Mouse (Mus musculus) cerebellum, adult (tissue): ENCODE measurements around the gene Myo1c.

Source experiments
- ATAC-seq: cut with Nextera tagmentation; 2 replicates; pipeline ENCODE4 v1.9.2; 2017; ENCODE audit warnings: mild to moderate bottlenecking, moderate library complexity, mixed read lengths; ENCODE audit not compliant: insufficient number of reproducible peaks, low FRiP score, low TSS enrichment

The Myo1c gene

DNA sequence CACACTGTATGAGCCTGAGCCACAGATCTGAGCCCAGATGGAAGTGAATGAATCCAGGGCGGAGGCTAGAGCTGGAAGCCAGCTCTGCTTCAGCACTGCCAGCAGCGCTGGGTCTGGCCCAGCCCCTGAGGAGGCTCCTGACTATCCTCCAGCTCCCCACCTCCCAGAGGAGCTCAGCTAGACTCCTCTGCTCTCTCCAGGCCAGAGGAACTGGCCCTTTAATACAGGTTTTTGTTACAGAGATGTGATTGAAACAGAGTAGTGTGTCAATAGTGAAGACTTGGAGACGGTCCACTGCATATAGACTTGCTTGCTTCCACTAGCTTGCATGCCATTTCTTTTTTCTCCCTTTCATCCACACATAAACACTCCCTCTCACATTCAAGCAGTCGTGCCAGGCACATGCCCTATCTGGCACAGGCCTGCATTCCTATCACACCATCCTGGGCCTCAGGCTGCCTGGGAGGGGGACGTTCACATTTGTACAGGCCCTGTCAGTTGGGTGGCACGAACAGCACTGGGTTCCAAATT lies 2.6 kb upstream of the Myo1c start:
- peak; percentile 31; the same call in 1 of the 2 replicates for ATAC-seq

DNA sequence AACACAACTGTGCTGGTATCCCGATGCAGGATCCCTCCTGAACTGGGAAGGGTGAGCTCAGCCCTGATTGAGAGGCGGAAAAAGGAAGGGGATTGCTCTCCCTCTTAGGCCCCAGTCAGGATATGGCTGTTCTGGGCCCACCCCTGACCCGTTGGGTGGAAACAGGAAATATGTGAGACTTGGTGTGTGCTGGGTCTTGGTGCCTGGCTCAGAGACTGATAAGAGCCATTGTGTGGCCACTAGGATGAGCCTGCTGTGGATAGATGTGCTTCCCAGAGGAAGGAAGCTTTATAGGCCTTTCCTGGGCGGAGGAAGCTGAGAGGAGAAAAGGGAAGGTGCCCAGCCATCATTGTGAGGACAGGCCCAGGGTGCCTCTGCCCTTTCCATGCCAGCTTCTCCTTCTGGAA lies 1.1 kb upstream of the Myo1c start:
- ATAC-seq: no peak

DNA sequence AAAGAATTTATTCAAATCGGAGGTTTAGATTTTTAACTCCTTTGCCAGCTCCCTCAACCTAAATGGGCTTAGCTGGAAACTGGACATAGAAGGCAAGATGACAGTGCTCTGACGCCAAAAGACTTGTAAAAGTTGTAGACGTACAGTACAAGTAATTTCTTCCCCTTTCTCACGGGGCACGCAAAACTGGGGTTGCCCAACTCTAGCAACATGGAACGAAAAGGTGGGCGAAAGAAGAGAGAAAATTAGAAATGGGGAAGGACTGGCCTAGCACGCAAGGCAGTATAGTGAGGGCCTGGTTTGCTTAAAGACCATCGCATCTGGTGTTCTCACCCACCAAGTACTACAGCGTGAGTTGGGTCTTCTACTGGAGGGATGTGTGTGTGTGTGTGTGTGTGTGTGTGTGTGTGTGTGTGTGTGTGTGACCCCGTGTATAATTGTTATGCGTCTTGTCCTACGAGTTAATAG lies 688 bp downstream of the Myo1c start:
- no peak for ATAC-seq

DNA sequence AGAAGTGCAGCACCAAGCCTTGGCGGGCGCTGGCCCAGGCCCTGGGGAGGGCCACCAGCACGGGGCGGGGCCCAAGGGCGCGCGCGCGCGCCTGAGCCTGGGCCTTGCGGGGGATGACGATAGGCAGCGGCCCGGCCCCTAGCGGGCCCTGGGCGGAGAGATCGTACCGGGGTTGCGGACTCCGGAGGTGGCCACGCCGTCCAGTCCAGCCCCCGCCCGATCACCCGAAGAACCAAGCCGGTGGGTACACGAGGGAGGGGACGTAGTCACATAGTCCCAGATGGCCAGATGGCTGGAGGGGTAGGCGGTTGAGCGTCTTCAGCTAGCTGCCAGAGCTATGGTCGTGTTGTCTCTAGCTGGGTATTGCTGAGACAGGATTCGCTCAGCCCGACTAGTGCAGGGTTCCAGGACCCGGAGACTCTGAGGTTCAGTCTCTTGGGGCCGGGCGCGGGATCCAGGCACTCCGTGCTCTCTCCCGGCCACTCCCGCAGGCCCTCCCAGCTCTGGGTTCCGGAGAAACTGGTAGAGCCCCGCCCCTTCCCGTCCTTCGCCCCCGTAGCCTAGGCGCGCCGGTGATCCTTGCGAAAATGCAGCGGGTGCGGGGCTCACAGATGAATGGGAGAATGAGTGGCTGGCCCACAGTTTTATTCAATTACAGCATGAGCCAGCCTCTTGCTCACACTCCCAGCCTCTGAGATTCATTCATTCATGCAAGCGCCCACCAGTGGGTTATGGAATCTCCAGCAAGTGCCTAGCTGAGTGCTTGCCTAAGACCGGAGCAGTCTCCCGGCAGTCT lies 1.3 kb downstream of the Myo1c start:
- peak; percentile 47; the same call in 1 of the 2 replicates for ATAC-seq

DNA sequence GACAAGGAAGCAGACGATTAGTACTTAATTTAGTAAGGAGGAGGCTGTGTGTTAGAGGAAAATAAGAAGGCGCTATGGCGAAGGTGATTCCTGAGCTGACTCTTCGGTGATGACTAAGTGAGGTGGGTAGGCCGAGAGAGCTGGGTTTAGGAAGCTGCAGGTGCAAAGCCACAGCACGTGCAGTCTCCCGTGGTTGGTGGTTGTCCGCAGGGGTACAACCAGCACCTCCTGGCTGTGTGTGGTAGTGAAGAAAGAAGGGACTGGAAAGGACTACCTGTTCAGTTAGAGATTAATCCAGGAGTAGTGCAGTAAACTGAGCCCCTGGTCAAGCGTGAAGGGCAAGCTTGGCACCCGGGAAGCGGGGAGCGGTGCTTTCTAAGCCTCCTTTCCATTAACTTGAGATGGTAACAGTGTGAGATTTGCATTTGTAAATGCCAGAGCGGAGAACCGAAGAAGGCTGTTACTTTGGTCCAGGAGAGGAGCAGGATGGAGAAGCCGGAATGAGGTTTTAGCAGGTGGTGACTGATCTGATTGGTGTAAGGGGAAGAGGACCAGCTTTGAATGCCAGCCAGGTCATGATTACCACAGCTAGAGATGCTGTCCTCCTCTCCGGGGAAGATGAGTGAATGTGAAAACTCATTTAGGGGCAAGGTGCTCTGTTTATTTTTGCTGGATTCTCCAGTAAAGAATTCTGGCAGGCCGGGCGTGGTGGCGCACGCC lies 2.1 kb downstream of the Myo1c start:
- ATAC-seq: no peak

DNA sequence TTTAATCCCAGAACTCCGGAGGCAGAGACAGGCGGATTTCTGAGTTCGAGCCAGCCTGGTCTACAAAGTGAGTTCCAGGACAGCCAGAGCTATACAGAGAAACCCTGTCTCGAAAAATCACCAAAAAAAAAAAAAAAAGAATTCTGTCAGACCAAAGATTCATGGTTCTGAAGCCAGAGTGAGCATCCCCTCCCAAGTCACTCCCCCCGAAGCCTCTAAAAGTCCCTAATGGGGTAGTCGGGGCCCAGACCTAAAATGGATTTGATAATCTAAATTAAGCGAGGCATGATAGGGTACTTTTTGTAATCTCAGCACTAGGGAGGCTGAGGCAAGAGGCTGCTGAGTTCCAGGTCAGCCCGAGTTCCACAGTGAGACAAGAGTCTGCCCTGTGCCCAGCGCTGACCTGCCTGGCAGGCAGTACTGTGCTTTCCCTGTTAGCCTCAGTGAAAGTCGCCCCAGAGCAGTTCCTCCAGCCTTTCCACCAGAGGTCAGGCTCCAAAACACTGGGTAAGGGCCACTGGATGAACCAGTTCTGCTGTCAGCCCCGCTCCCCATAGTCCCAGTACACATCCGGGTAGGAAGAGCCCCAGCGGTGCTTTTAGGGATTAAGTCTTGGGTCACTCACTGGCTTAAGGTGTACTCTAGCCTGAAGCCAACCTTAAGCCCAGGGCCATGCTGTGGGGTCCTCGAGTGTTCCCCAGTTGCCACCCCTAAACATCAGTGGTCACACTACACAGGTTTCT lies 2.8 kb downstream of the Myo1c start:
- ATAC-seq: no peak

DNA sequence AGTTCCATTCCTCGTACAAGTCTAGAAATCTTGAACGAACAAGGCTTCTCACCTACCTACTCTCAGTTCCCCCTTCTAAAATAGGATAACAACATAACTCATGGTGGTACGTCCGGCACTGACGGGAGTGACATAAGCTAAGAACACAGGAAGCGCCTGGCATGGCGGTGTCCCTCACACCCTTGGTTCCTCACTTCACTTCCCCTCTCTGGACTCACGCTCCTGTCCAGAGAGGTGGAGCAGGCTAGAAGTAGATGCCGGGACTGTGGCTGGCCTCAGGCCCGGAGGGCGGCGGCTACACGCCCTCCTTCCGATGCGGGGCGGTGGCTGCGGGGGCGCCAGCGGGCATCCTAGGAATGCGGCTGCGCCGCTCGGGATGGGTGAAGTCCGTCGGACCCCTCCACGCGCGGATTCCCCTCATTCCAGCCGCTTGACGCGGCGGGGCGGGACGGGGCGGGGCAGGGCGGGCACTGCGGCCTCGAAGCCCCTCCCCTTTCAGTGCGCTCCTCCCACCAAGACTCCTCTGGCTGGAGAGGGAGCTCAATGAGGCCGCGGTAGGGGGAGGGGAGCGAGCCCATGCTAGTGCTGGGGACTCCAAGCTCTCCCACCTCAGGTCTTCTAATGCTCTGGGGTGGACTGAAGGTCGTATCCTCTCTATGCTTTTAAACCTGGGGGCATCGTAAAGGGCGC lies 3.6 kb downstream of the Myo1c start:
- 0 out of 2 replicates have a peak, but pooled peaks have one; percentile 24 for ATAC-seq

DNA sequence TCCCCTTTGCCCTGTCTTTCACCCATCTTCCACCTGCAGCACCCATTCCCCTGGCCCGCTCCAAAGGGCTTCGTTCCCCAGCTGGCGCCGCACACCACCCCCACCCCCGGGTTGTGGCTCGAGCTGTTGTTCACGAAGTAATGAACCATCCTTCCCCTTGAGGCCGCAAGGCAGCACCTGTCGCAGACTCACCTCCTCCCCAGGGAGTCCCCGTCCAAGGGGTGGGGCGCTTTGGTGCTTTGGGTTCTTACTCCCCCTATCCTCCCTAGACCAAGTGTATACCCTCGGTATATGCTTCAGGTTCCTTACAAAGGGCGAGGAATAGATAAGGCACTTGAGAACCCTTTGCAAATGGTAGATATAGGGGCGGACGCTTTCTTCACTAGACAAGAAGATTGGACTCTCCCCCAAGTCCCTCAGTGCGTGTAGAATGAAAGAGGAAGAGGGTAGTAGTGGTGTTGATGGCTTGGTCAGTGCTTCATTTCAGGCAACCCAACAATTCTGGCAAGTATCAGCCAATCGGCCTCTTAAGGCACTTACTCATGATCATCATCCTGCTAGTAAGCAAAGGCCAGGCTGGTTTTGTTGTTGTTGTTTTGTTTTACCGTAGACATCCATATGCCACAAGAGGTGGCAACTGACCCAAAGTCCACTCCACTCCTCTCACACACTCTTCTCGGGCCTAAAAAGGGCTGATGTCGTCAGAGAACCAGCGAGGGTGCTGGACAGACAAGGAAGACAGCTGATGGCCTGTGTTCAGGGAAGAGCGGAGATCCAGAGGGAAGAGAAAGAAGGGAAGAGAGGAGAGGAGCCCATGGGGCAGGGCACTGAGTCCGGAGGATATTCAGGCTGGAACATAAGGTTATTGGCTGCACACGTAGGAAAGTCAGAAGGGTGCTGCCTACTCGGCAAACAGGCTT lies 4.4 kb downstream of the Myo1c start:
- ATAC-seq: no peak

DNA sequence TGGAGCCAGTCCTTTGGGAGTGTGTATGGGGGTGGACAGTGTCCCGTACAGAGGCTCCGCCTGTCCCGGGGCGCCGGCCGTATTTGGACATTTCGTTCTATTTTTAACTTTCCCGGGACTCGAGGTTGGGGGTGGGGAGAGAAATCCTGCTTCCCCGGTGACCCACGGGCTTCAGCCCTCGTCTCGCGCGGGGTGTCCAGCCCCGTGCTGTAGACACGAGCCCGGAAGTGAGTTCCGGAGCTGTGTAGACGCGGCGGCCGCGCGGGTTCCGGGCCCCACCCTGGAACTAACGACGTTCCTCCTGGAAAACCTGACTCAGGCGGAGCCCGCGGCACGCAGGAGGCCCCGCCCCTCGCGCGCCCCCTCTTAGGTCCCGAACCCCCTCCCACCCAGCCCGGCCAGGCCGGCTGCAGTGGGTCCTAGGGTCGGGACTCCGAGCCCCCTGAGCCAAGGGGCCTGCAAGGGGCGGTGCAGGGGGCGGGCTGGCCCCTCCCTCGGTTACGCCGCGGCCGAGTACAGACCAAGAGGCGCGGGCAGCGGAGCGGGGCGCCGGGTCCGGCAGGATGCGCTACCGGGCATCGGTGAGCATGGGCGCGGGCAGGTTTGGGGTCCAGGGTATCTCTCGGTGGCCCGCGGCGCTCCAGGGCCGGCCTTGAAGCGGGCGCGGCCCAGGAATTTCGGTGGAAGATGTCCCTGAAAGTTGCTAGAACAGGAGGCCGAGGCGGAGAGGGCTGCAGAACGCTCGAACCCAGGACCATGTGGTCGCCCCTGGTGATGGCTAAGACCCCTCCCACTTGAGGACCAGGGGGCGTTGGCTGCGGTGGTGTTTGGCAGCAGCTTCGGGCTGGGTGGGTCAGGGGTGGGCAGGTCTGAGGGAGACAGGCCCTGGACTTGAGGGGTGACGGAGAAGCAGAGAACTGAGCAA lies 5.6 kb downstream of the Myo1c start:
- no peak for ATAC-seq

DNA sequence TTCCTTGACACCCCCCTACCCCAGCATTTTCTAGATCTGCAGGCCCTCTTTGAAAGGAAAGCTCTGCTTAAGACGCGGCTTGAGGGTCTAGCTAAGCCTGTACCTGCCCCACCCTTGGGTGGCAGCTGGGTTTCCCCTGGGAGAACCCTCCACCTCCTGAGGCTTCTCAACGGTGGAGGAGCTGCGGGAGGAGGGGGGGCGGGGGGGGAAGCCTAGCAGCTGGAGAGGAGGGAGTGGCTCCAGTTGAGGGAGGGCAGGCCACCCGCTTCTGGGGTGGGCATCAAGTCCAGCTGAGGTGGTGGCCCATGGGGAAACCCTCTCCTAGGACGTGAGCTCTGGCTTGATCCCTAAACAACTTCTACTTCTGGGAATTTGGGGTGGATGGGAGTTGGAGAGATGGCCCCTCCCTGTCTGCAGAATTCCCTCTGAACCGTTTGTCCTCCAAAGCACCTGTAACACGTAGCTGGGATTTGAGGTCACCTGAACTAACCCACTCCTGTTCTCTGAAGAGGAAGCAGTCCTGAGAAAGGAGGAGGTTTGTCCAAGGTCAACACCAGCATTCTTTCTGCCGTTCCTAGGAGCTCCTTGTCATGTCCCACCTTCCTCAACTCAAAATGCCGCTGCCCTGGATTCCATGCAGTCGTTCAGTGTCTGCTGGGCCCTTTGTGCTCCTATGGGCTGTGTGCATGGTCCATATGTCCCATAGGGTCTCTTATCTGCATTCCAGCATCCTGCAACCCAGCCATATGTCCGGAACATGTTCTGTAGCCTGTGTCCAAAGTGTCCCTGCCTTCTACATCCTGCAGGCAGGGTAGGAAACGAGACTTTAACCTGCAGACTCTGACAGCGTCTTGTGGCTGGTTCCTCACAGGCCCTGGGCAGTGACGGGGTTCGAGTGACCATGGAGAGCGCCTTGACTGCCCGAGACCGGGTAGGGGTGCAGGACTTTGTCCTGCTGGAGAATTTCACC lies 6.6 kb downstream of the Myo1c start:
- no peak for ATAC-seq

DNA sequence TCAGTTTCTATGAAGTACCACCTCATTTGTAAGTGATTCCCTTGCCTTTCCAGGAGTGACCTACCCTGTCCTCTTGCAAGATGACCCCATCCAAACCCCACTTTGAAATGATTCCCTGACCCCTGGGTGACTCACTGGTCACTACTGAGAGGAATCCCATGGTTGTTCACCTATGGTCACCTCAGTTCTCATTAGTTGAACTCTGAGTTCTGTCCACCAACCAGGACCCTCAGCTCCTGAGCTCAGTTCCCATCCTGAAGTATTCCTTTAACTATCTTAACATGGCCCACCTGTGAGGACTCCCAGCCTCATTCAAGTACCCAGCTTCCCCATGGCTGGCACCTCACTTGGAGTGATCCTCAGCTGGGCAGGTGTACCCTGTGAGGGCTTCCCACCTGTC lies 7.5 kb downstream of the Myo1c start:
- no peak for ATAC-seq

DNA sequence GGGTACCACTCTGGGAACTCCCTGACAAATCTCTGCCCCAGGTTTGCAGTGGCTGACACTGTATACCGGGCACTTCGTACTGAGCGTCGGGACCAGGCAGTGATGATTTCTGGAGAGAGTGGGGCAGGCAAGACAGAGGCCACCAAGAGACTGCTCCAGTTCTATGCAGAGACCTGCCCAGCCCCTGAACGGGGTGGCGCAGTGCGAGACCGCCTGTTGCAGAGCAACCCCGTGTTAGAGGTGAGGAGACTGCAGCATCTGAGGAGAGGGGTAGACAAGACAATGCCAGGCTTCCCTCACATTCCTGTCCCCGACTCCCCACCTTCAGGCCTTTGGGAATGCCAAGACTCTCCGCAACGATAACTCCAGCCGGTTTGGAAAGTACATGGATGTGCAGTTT lies 8.0 kb downstream of the Myo1c start:
- no peak for ATAC-seq

DNA sequence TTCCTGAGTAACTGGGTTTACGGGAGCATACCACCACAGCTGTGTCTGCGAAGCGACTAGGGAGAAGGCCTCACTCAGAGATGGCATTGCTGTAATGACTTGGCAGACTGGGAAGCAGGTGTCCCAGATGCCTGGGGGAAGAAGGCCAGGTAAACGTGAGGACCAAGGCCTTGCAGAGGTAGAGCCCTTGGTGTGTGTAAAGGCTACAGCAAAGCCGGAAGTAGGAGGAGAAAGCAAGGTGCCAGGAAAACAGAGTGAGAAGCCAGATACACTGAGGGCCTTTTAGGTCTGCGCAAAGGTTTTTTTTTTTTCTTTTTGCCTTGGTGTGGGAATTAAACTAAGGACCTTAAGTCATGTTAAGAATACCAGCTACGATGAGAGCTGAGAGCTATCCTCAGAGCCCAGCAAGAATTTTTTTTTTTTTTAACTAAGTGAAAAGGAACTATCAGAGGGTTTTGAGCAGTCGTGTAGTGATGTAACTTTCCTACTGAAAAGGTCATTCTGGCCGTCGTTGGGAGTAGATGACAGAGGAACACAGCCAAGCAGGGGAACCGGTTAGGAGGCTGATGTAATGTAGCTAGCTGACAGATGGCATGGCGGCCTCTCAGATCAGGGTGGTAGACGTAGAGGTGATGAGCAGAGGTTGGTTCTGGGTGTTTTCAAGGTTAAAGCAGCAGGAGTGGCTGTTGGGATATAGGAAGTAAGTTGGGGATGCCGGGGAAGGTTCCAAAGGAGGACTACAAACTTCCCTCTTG lies 8.9 kb downstream of the Myo1c start:
- ATAC-seq: no peak

DNA sequence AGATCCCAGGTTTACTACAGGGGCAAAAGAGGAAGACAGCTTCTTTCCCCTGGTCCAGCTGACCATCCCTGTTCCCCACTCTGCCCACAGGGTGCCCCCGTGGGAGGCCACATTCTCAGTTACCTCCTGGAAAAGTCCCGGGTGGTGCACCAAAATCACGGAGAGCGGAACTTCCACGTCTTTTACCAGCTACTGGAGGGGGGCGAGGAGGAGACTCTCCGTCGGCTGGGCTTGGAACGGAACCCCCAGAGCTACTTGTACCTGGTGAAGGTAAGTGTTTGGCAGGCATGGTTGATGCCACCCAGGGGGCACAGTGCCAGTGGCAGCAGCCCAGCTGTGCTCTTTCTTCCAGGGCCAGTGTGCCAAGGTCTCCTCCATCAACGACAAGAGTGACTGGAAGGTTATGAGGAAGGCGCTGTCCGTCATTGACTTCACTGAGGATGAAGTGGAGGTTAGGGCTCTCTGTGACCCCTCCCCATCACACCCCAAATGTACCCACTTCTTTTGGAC lies 9.8 kb downstream of the Myo1c start:
- no peak for ATAC-seq

DNA sequence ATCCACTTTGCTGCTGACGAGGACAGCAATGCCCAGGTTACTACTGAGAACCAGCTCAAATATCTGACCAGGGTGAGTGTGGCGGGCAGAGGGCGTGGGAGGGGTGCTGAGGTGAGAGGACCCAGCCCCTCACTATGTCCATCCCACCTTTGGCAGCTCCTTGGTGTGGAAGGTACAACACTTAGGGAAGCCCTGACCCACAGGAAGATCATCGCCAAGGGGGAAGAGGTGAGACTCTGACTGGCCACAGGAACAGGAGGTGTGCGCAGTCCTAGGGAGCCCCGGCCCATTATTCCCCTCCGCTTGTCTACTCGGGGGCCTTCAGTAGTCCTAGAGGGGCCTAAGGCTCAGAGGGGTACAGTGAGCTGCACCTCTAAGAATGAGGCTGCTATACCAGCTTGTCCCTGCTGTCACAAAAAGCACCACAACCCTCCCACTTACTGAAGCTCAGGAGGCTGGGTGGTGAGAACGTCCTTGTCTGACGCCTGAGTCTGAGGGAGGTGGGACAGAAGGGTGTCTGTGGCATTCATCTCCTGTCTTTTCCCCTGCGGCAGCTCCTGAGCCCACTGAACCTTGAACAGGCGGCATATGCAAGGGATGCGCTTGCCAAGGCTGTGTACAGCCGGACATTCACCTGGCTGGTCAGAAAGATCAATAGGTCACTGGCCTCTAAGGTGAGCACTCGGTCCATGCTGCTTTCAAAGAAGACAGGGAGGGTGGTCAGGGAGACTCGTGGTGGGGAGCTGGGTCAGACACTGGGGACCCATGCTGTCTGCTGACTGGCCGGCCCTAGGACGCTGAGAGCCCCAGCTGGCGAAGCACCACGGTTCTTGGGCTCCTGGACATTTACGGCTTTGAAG lies 10.9 kb downstream of the Myo1c start:
- no peak for ATAC-seq
